Mouse (Mus musculus) neural tube, embryonic 14.5 days (tissue): Measurements from ENCODE around the gene Hba-a2. TPM values are rescaled to one million over a fixed set of nuclear protein-coding genes. Genes with fewer than 3 reads are reported as not detected.
A peak's percentile ranks its signal among the peaks of the same experiment; 100 is the strongest.

ENCODE experiments used
- ATAC-seq: fragments of 200-750 bp; cut with Nextera tagmentation; 2 replicates; pipeline ENCODE4 v1.8.0; 2017; ENCODE audit warnings: low read depth, mild to moderate bottlenecking, moderate TSS enrichment, moderate library complexity
- H3K27ac ChIP-seq: fragments of 300-500 bp; sonication (generic); 2 replicates; pipeline ENCODE4 v1.5.1; 2014; ENCODE audit warnings: low read depth, mild to moderate bottlenecking, control low read depth, low read length, moderate library complexity, mixed read lengths
- H3K27me3 ChIP-seq: fragments of 300-500 bp; sonication (generic); 2 replicates; pipeline ENCODE4 v1.6.1; 2014; ENCODE audit warnings: low read length; ENCODE audit not compliant: control insufficient read depth, insufficient read depth
- H3K36me3 ChIP-seq: fragments of 300-500 bp; sonication (generic); 2 replicates; pipeline ENCODE4 v1.6.1; 2014; ENCODE audit warnings: low read length, mixed read lengths; ENCODE audit not compliant: control insufficient read depth, insufficient read depth
- H3K4me1 ChIP-seq: fragments of 300-500 bp; sonication (generic); 2 replicates; pipeline ENCODE4 v1.6.1; 2014; ENCODE audit warnings: low read length; ENCODE audit not compliant: control insufficient read depth, insufficient read depth
- H3K4me2 ChIP-seq: fragments of 300-500 bp; sonication (generic); 2 replicates; pipeline ENCODE4 v1.6.1; 2014; ENCODE audit warnings: mild to moderate bottlenecking, low read depth, low read length, control low read depth
- H3K4me3 ChIP-seq: fragments of 300-500 bp; sonication (generic); 2 replicates; pipeline ENCODE4 v1.5.1; 2014; ENCODE audit warnings: low read depth, low read length, control low read depth, mixed read lengths
- H3K9ac ChIP-seq: fragments of 300-500 bp; sonication (generic); replicated peaks from 2 replicates; pipeline ENCODE4 v1.6.1; 2014; ENCODE audit warnings: low read depth, mild to moderate bottlenecking, control low read depth, low read length, mixed read lengths
- H3K9me3 ChIP-seq: fragments of 300-500 bp; sonication (generic); 2 replicates; pipeline ENCODE4 v1.6.1; 2016; ENCODE audit warnings: low read length; ENCODE audit not compliant: control insufficient read depth
- WGBS: fragments of 180-500 bp; shearing (Covaris S2); extraction: QIAGEN DNeasy Blood & Tissue Kit; methylation state at CpG from one replicate; pipeline ENCODE4 v1.1.7; 2014; 5-methylcytosine and 5-hydroxymethylcytosine counted together
- polyA plus RNA-seq: library from polyadenylated mRNA; unstranded; fragments of >200 nt; fragmentation: Nextera tagmentation; extraction: Ambion mirVana; gene quantifications from 2 replicates; pipeline ENCODE4 v1.2.1, GENCODE M21; 2014

Gene Hba-a2
- polyA plus RNA-seq, 1 experiment from 2014 or later: 6,030 TPM

- 45% methylated on average over 8 of the region's 8 CpGs for WGBS
- no peaks in the 10 kb centered on the region for H3K4me1 ChIP-seq
- no peak for ATAC-seq
Measured at GRCm38 (mm10) chr11:32321196-32321565, 24.9 kb downstream of the Hba-a2 start.

DNA sequence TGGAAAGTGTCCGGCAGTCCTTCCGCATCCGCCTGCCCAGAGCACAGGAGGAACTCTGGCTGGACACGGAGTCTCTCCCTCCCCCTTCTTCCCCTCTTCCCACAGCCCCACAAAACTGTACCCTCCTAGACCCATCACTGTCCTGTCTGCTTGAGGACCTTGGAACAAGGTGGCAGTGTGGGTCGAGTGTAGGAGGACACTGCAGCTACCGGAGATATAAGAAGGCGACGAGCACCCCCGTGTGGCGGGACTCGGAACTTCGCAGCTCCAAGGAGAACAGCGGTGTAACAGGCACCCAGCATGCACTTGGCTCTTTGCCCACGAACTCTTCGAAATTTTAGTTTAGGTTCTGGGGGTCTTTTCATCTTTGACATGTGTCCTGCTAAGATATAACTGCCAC, 28.3 kb downstream of the Hba-a2 start:
- Histone ChIP-seq H3K36me3 (no peaks in the 10 kb centered on the region), H3K4me3 (no peak overlapping the region), H3K27ac (no peak overlapping the region), H3K27me3 (no peaks in the 10 kb centered on the region), H3K4me2 (no peak overlapping the region), H3K9me3 (no peaks in the 10 kb centered on the region), H3K9ac (no peak overlapping the region), H3K4me1 (no peaks in the 10 kb centered on the region)
- peak; percentile 90 for ATAC-seq
- 11% methylated on average over 15 of the region's 15 CpGs for WGBS

More at GRCm38 (mm10) chr11:32321196-32321565, 24.9 kb downstream of the Hba-a2 start:
- Histone ChIP-seq H3K4me2 (no peak overlapping the region), H3K27ac (no peak overlapping the region), H3K27me3 (no peaks in the 10 kb centered on the region), H3K36me3 (no peaks in the 10 kb centered on the region), H3K9me3 (no peaks in the 10 kb centered on the region), H3K9ac (no peak overlapping the region), H3K4me3 (no peak overlapping the region)

- WGBS: 34% methylated on average over 6 of the region's 6 CpGs
- H3K4me3 ChIP-seq: no peak overlapping the region
Measured at GRCm38 (mm10) chr11:32331075-32331474, 34.8 kb downstream of the Hba-a2 start.

GRCm38 (mm10) chr11:32331861-32332260, 35.6 kb downstream of the Hba-a2 start:
- no peak for ATAC-seq
- no peak overlapping the region for H3K4me3 ChIP-seq

More at GRCm38 (mm10) chr11:32331075-32331474, 34.8 kb downstream of the Hba-a2 start:
- Histone ChIP-seq H3K9ac (no peak overlapping the region), H3K27me3 (no peaks in the 10 kb centered on the region), H3K4me1 (no peaks in the 10 kb centered on the region), H3K4me2 (no peak overlapping the region), H3K27ac (0 out of 2 replicates have a peak overlapping the region, but pooled peaks have one; percentile 22), H3K9me3 (no peaks in the 10 kb centered on the region), H3K36me3 (no peaks in the 10 kb centered on the region)
- peak; percentile 34; the same call in 1 of the 2 replicates for ATAC-seq

DNA sequence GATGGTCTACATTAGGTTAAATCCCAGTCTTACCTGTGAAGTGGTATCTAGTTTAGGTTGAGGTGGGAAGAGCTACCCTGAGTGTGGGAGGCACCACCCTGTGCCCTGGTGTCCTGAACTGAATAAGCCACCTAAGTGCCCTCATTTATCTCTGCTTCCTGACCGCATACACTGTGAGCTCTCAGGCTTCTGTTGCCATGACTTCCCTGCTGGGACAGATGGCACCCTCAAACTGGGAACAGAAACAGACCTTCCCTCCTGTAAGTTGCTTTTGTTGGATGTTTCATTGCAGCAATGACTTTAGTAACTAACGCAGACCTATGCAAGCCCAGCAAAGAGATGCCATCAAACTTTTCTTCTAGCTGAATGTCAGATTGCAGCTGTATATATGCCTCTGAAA, 36.9 kb downstream of the Hba-a2 start:
- Histone ChIP-seq H3K27me3 (no peaks in the 10 kb centered on the region), H3K4me2 (no peak overlapping the region), H3K9me3 (no peaks in the 10 kb centered on the region), H3K4me3 (no peak overlapping the region), H3K9ac (no peak overlapping the region), H3K36me3 (no peaks in the 10 kb centered on the region), H3K4me1 (no peaks in the 10 kb centered on the region), H3K27ac (no peak overlapping the region)
- ATAC-seq: no peak
- WGBS: 56% methylated on average over 2 of the region's 2 CpGs

More at GRCm38 (mm10) chr11:32331861-32332260, 35.6 kb downstream of the Hba-a2 start:
- Histone ChIP-seq H3K4me2 (no peak overlapping the region), H3K27me3 (no peaks in the 10 kb centered on the region), H3K9ac (no peak overlapping the region), H3K9me3 (no peaks in the 10 kb centered on the region), H3K27ac (no peak overlapping the region), H3K36me3 (no peaks in the 10 kb centered on the region), H3K4me1 (no peaks in the 10 kb centered on the region)
- WGBS: 67% methylated on average over 5 of the region's 5 CpGs

- no peaks in the 10 kb centered on the region for H3K9me3 ChIP-seq
- no peaks in the 10 kb centered on the region for H3K27me3 ChIP-seq
- H3K4me3 ChIP-seq: no peak overlapping the region
- 87% methylated on average over 6 of the region's 6 CpGs for WGBS
- no peaks in the 10 kb centered on the region for H3K4me1 ChIP-seq
- no peak for ATAC-seq
- no peak overlapping the region for H3K4me2 ChIP-seq
- no peak overlapping the region for H3K9ac ChIP-seq
- H3K36me3 ChIP-seq: no peaks in the 10 kb centered on the region
- H3K27ac ChIP-seq: no peak overlapping the region
Measured at GRCm38 (mm10) chr11:32336435-32336907, 40.2 kb downstream of the Hba-a2 start.

- ATAC-seq: no peak
- H3K4me1 ChIP-seq: no peaks in the 10 kb centered on the region
- H3K9me3 ChIP-seq: no peaks in the 10 kb centered on the region
- 77% methylated on average over 2 of the region's 2 CpGs for WGBS
- no peaks in the 10 kb centered on the region for H3K36me3 ChIP-seq
- no peak overlapping the region for H3K4me2 ChIP-seq
- H3K9ac ChIP-seq: no peak overlapping the region
- H3K27ac ChIP-seq: no peak overlapping the region
- no peak overlapping the region for H3K4me3 ChIP-seq
- H3K27me3 ChIP-seq: no peaks in the 10 kb centered on the region
Measured at GRCm38 (mm10) chr11:32339131-32339531, 42.8 kb downstream of the Hba-a2 start.

DNA sequence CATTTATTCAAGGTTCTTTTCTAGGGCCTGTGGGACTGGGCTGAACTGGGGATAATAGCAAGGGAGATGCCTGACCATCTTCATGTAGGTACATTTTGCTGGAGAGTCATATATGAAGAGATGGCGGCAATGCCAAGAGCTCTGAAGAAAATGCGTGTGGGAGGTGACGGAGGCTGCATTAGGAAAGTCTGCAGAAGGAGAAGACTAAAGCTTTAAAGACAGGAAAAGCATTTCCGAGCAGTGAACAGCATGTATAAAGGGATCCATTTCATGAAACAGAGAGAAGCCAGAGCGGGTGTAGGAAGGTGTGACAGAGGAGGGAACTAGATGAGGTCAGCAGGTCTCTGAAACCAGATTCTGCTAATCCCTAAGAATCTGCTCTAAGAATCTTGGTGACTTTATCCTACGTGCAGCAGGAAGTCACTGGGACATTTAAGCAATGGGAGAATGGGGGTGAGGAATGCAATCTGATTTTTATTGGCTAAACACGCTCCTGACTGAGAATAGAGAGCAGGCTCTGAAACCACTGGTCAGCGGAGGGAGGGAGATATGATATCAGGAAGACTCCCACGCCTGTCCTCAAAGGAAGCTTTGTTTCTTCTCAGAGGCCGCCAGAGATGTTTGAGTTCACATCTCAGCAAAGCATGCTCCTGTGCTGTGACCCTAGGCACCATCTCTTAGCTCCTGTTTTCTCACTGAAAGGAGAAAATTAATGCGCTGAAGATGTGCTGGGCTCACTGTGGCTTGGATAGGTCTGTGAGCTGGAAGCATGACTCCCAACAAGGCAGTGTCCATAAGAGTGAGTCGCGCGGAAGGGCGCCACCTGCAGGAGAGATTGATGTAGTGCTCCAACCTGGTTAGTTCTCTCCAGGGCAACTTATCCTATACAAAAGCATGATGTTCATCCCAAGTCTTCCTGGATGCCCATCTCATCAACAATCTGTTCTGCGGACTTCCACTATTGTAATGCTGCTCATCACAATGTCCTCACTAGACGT, 44.5 kb downstream of the Hba-a2 start:
- peak; percentile 75; the same call in 1 of the 2 replicates for ATAC-seq
- Histone ChIP-seq H3K36me3 (no peaks in the 10 kb centered on the region), H3K9ac (no peak overlapping the region), H3K27me3 (no peaks in the 10 kb centered on the region), H3K4me1 (no peaks in the 10 kb centered on the region), H3K4me3 (no peak overlapping the region), H3K9me3 (no peaks in the 10 kb centered on the region), H3K27ac (no peak overlapping the region), H3K4me2 (no peak overlapping the region)
- WGBS: 46% methylated on average over 17 of the region's 17 CpGs

GRCm38 (mm10) chr11:32342770-32343191, 46.5 kb downstream of the Hba-a2 start:
- Histone ChIP-seq H3K4me3 (no peak overlapping the region), H3K27me3 (no peaks in the 10 kb centered on the region), H3K36me3 (no peaks in the 10 kb centered on the region), H3K4me1 (peaks cover 5% of the 10 kb centered on the region), H3K27ac (no peak overlapping the region), H3K9me3 (no peaks in the 10 kb centered on the region), H3K9ac (no peak overlapping the region), H3K4me2 (no peak overlapping the region)
- WGBS: 12% methylated on average over 2 of the region's 2 CpGs
- ATAC-seq: no peak
